Mouse (Mus musculus): ENCODE results near the gene Mical2. TPM values are rescaled to one million over a fixed set of nuclear protein-coding genes. Genes with fewer than 3 reads are reported as not detected.
A peak's percentile ranks its signal among the peaks of the same experiment; 100 is the strongest.

The Mical2 gene
- total RNA-seq, 2 experiments from 2014 or later, result 18.5 to 20.7 TPM

DNA sequence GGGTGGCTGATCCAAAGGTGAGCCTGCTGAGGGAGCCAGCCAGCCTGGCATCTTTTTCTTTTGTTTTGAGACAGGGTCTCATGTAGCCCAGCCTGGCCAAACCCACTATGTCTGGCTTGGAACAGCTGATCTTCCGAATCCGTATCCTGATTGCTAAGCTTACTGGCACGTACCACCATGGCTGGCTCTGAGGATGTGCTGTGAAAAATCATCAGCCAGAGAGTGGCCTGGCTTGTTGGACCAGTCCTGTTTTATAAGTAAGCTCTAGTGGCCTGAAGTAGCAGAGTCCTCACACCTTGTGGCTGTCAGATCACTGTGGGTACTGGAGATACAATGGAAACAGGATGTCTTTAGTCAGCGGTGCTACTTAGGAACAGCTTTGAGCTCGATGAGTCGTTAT is 47.8 kb downstream of the Mical2 start:
- DNase-seq (ENCODE audit: low spot score in 2 of 2), result no peak

DNA sequence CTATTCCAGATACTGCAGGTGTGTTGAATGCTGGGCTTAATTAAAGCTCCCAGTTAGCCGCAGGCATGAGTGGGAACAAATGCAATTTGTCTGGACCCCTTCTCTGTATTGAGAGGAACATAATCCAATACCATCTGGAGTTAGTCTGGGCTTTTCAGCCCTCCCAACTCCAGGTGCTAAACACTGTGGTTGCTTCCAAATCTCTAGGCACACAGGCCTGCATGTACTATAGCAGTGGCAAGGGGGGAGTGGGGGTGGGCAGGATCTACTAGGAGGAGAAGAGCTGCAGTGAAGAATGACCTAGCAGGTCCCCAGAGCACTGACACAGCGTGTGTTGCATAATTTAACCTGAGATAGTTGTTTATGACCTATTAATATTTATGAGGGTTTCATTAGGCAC is 49.0 kb downstream of the Mical2 start:
- DNase-seq (ENCODE audit: low spot score in 2 of 2), result no peak

DNA sequence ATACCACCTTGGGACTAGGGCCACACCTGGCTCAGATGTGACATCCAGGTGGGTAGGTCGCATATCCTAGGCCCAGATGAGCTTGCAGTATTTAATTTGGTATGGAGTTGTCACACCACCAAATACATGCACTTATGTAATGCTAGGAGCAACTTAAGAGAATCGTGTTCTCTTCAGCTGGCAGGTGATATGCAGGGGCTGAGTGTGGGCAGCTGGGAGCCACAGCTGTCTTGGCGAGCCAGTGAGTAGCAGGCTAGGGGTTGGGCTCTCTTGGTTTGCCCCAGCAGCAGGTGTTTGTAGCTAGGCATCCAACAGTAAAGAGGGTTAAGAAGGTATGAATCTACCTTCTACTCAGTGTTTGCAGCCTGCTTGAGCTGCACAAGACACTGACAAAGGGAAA is 49.4 kb downstream of the Mical2 start:
- DNase-seq (ENCODE audit: low spot score in 2 of 2), result no peak

DNA sequence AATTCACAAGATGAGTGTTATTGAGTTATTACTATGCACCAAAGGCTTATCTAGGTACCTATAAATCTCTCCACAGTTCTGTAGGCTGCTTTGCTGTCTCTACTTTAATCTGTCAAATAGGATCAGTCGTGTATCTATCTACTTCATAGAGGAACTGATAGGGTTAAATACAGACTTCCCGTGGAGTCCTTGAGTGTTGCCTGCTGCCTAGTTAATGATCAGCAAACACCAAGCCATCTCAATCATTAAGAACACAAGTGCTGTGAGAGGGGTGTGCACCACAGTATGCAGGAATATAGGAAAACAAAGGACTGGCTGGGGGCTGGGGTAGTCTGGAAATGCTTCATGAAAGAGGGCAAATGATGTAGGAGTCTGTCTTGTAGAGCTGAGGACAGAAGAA is 50.2 kb downstream of the Mical2 start:
- no peak for DNase-seq (ENCODE audit: low spot score in 2 of 2)

DNA sequence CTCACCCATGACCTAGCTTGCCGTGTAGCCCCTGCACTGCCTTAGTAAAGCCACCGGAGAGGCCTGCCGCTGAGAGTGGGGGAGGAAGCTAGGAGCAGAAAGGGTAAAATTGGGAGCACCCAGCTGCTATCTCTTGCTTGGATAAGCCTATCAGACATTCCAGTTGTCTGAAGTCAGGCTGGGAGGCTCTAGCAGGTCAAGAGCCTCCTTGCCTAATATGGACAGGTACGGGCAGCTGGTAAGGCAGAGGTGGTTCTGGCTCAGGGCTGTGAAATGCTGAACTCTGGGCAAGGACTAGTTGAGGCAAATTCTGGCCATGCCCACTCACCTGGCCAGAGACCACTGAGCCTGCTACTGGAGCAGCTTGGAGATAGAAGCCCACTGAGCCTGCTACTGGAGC is 51.2 kb downstream of the Mical2 start:
- no peak for DNase-seq (ENCODE audit: low spot score in 2 of 2)

DNA sequence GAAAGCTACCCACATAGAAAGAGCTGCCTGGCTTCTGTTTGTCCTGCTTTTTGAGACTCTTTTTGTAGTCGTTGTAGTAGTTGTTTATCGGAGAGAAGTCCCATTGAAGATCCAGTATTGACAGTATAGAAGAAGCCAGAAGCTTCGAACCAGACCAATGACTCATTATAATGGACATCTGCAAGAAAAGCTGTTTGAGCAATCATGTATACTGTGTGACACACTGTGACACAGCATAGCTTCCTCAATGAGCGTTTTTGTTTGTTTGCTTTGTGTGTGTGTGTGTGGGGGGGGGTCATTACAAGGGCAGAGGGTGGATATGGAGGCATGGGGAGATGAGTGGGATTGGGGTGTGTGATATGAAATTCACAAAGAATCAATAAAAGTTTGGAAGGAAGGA is 53.0 kb downstream of the Mical2 start:
- DNase-seq (ENCODE audit: low spot score in 2 of 2), result no peak

DNA sequence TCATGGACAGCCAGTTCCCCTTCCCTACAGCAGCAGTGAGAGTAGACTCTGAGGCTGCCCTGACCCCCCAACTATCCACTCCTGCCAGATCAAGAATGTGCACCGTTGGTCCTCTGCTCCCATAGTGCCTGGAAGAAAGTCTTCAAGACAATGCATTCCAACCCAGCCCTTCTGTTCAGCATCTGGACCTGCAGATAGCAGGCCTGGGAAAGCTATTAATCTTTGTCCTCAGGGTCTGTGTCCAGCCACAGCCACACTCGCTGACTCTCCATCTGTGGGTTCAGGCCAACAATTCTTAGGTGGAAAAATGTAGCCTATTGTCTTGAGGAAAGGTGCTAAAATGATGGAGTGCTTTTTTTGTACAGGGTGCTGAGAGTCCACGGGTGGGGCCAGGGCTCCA is 54.8 kb downstream of the Mical2 start:
- no peak for DNase-seq (ENCODE audit: low spot score in 2 of 2)

DNA sequence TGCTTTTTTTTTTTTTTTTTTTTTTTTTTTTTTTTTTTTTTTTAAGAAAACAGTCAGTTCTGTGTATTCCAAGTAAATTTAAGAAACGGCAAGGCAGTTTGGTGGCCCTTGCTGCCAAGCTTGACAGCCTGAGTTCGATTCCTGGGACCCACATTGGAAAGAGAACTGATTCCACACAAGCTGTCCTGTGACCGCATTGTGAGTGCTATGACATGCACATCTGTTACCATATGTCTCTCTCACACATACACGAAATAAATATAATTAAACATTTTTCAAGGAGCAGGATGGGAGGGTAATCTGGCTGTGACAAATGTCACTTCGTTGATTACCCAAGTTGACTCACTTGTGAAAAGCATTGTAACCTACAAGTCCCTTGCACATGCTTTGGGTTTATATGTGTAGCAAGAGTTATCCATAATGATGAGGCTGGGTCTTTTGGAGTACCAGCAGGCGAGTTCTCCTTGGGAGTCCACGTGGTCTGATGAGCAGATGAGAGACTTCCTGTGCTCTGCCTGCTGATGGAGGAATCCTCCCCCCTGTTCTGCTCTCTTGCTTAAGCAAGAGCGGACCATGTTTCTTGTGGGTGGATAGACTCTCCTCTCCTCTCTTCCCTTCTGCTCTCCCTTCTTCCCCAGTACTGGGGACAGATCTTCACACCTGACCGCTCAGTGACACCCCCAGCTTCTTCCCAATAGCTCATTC is 58.1 kb downstream of the Mical2 start:
- no peak for DNase-seq (ENCODE audit: low spot score in 2 of 2)

DNA sequence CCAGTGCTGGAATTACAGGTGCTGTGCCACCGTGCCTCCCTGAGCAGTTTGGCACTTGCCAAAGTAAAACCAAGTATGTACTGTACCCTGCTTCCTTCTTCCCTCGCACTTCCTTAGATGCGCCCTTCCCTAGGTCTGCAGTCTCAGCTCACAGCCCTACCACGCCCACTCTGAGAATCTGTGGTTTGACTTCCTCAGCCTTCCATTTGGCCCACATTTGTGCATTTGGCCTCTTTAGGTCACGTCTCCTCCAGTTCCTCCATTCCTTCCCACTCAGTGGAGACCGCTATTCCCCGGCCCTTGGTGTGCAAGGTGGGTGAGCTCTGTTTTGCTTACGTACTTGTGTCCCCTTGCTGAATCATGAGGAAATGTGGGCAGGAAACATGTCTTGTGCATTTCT is 59.9 kb downstream of the Mical2 start:
- DNase-seq (ENCODE audit: low spot score in 2 of 2), result no peak

DNA sequence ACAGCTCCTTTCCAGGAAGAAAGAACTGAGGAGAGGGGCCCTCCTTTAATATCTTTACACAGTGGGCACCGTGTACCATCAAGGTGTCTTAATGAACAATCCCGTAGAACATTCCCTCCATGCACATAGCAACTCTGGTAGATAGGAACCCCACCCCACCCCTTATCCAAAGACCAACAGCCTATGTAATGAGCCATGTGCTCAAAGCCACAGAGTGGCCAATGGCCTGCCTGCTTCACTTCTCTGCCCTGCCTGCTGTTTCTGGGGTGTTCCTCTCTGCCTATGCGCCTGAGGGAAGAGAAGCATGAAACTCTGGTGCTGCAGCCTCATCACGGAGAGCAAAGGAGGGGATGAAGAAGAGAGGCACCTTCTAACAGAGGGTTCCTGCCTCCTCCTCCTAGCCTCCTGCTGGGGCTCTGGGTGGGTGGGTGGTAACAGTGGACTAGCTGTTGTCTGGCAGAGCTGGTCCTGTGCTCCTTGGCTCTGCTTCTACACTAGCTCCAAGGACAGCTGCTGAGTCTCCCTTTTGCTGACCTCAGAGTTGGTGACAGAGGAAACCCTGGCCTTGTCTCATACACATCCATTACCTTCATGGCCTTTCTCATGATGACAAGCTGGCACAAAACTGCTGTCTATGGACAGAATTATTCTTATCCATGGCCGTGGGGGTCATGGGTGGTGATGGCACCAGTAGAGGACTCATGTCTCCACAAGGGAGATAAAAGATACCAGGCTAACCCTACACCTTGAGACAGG is 62.9 kb downstream of the Mical2 start:
- no peak for DNase-seq (ENCODE audit: low spot score in 2 of 2)

DNA sequence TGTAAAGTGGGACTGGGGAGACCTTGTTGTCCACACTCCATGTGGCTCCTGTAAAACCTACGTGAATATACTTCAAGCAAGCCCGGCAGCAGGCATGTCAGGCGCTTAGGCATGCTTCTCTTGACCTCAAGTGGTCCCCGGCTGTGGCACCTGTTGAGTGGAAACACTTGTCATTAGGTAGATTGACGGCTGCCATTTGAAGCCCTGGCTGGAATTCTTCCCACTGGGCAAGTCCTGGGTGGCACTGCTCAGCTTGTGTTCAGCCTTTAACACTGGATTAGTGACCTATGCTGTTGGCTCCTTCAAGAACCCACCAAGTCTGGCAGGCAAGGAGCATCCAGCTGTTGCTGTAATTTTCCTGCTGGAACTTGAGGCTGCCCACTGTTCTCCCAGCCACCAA is 63.9 kb downstream of the Mical2 start:
- peak in 1 of 2 experiments; percentile 48 for DNase-seq (ENCODE audit: low spot score in 2 of 2)

DNA sequence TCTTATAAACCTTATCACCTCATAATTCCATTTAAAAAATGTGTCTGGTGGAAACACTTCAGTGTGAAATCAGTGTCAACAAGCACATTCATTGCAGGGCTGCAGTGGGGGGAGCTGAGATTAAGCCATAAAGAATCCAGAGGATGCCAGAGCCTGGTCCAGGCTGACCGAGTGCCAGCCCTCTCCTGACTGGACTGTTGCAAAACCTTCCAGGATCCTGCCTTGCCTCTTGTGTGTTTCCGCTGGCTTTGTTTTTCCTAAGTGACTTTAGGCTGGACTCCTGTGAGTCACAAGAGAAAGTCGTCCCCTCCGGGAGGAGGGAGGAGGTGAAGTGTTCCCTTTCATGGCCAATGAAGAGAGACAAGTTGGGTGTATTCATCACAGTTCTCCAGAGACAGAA is 64.3 kb downstream of the Mical2 start:
- peak in 1 of 2 experiments; percentile 36 for DNase-seq (ENCODE audit: low spot score in 2 of 2)

DNA sequence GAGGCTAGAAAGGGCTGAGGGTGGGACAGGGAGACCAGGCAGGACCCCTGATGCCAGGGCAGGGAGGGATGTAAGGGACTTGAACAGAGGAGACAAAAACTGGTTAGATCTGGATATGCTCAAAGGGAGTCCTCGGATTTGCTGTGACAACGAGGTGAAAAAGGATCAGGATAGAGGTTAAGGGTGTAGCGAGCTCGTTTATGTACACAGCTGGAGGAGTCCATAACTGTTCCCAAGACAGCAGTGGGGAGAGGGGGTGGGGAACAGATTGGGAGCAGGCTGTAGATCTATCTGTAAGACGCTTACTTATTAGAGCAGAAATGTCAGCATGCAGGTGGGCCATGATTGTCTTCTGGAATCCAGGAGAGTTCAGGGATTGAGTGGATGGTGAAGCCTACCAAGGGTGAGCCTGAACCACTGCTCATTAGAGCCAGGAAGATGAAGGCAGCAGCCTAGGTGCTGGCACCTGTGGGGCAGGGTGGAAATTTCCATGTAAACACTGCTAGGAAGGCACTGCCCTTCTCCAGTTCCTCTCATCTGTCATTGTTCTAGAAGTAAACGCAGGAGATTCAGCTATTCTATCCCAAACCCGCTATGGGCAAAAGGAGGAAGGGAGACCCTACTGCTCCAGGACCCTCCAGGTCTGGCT is 67.9 kb downstream of the Mical2 start:
- no peak for DNase-seq (ENCODE audit: low spot score in 2 of 2)

DNA sequence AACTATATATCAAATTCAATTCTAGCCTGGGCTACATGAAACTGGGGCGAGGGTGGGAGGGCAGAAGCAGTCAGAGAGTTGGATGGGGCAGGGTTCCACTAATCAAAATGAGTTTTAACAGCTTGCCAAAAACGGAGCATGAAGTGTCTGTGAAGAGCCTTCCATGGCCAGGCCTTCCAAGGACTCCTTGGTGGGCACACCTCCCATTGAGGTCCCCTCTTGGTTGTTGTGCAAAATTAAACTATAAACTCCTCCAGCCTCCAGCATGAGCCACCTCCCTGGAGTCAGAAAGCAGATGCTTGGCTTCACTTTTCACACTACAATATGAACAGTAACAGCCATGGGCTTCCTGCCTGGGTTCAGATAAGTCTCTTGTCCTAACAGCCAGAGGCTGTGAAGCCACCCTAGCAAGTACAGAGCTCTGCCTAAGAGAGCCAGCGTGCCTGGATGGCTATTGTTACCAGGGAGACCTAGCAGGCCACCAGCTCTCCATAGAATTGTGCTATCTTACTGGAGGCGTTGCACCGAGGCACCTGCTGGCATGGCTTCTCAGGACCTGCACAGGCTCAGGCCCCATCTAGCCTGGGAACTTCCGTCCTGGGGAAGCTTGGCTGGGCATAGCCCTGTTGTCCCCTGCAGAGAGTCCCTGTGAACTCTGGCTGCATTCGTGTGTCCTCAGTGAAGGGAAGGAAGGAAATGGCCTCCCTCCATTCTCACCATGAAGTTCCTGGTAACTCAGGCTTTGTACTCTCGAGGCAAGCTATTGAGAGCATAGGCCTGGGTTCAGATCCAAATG is 70.0 kb downstream of the Mical2 start:
- DNase-seq (ENCODE audit: low spot score in 2 of 2), result no peak

DNA sequence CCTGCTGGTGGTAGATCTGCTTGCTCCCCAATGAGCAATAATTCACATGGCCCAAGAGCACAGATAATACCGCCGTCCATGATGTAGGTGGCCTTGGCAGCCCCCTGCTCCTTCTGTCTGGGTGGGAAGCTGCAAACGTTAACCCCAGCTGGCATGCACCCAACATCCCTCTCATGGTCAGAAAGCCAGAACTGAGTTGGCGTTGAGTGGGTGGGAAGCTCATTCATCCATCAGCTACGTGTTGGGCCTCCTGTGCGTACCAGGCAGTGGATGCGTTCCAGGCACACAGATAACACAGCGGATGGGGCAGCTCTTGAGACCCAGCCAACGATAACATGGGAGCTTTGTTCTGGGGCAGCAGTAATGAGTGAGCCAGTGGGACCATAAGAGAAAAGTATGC is 72.4 kb downstream of the Mical2 start:
- DNase-seq (ENCODE audit: low spot score in 2 of 2), result peak in 1 of 2 experiments; percentile 32

DNA sequence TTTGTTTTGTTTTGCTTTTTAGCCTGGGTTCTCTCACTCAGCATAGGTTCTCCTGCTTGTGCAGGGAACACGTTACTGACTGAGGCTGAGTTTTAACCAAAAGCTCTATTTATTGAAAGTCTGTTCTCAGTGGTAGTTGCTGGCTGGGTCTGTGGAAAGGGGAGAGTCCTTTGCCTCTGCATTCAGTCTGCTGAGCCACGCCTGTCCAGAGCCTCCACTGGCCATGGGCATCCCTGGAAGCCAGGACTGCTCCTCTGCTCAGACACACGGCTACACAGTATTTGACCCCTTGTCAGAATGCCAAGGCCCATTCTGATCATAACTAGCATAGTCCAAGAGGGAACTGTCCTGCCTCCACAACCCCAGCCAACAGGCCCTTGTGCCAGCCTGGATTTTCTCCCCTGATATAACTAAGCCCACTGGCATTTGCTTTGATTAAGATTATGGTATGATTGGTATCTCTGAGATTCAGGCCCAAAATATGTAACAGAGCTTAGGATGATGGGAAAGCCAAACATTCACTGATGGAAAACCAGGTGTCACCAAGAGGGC is 73.3 kb downstream of the Mical2 start:
- DNase-seq (ENCODE audit: low spot score in 2 of 2), result peak in 1 of 2 experiments; percentile 20

DNA sequence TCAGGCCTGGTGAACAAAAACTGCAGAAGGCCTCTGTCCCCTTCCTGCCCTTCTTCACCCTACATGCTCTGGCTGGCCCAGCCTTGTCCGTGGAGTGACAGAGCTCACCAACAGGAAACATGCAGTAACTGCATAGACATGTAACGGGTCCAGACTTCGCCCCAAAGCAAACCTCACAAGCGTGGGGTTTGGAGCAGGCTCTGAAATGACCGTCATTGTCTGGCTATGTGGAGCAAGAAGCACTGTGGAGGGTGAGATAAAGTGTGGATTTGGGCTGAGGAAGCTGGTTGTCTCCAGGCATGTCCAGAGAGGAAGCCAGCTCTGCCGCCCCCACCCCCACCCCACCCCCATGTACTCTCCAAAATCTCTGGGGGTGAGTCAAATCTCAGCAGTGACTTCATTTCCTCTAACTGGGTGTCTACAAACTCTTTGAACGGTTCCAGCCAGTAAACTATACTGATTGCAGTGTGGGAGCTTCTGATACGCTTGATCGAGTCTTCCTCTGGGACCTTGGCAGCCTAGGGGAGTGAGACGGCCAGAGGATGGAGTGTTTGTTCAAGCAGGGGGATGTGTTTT is 74.0 kb downstream of the Mical2 start:
- no peak for DNase-seq (ENCODE audit: low spot score in 2 of 2)

DNA sequence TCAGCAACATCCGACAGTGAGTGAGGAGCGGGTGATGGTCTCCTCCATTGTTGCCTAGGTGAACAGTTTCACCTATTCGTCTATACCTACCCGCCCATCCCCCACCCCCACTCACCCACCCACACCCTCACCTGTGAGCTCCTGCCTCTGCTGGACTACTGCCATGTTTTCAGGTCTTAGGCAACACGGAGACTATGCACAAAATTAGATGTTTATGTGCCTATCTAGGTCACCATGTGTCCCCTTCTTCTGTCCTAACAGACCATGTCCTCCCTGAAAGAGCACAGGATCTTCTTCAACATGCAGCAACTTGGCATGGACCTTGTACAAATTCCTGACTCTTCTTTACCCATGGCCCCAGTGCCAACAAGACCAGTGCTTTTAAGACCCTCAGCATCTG is 74.5 kb downstream of the Mical2 start:
- no peak for DNase-seq (ENCODE audit: low spot score in 2 of 2)

DNA sequence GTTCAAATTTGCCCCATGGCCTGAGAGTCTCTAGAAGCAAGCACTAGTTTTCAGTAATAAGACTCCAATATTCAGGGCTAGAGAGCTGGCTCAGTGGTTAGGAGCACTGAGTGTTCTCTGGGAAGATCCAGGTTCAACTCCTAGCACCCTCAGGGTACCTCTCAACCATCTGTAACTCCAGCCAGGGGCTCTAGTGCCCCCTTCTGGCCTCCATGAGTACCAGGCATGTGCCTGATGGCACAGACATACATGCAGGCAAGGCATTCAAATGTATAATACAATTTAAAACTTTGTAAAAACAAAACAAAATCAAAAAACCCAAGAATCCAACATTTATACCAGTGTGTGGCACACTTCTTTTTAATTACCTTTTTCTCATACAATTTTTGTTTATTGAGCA is 75.4 kb downstream of the Mical2 start:
- no peak for DNase-seq (ENCODE audit: low spot score in 2 of 2)

DNA sequence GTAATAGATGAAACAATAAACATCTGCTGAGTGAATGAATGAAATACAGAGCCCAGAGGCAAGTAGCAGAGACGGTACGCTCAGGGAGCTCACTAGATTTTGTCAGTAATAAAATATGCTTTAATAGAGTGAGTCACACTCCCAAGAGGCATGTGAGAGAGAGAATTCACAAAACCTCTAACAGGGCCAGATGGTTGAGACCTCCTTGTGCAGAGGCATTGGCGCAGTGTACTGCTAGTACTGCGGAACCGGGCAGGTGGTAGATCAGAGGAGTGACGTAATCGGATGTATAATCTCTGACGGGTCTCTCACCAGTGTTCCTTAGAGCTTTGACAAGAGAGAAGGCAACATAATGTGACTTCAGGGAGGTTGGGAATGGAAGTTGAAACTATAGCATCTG is 78.7 kb downstream of the Mical2 start:
- no peak for DNase-seq (ENCODE audit: low spot score in 2 of 2)
